Mouse (Mus musculus) embryonic facial prominence, embryonic 13.5 days (tissue): ENCODE data around the gene Hs6st1. TPM values are rescaled to one million over a fixed set of nuclear protein-coding genes. Genes with fewer than 3 reads are reported as not detected.
A peak's percentile ranks its signal among the peaks of the same experiment; 100 is the strongest.

Experiments
- ATAC-seq: fragments of 200-750 bp; cut with Nextera tagmentation; 2 replicates; pipeline ENCODE4 v1.8.0; 2017; ENCODE audit warnings: low read depth; ENCODE audit not compliant: insufficient number of reproducible peaks, insufficient read depth, low FRiP score, low TSS enrichment
- H3K27ac ChIP-seq: fragments of 300-500 bp; sonication (generic); 2 replicates; pipeline ENCODE4 v1.5.1; 2015; ENCODE audit warnings: moderate library complexity, mild to moderate bottlenecking, inconsistent platforms
- H3K27me3 ChIP-seq: fragments of 300-500 bp; sonication (generic); 2 replicates; pipeline ENCODE4 v1.6.1; 2015; ENCODE audit warnings: mild to moderate bottlenecking, inconsistent platforms
- H3K36me3 ChIP-seq: fragments of 300-500 bp; sonication (generic); 2 replicates; pipeline ENCODE4 v1.6.1; 2015; ENCODE audit warnings: mild to moderate bottlenecking, inconsistent platforms
- H3K4me1 ChIP-seq: fragments of 300-500 bp; sonication (generic); 2 replicates; pipeline ENCODE4 v1.6.1; 2015; ENCODE audit warnings: inconsistent platforms
- H3K4me2 ChIP-seq: fragments of 300-500 bp; sonication (generic); 2 replicates; pipeline ENCODE4 v1.6.1; 2015; ENCODE audit warnings: moderate library complexity, mild to moderate bottlenecking, inconsistent platforms
- H3K4me3 ChIP-seq: fragments of 300-500 bp; sonication (generic); 2 replicates; pipeline ENCODE4 v1.5.1; 2015; ENCODE audit warnings: mild to moderate bottlenecking, inconsistent platforms
- H3K9ac ChIP-seq: fragments of 300-500 bp; sonication (generic); 2 replicates; pipeline ENCODE4 v1.6.1; 2015; ENCODE audit warnings: mild to moderate bottlenecking, inconsistent platforms
- H3K9me3 ChIP-seq: fragments of 300-500 bp; sonication (generic); 2 replicates; pipeline ENCODE4 v1.6.1; 2016; ENCODE audit warnings: inconsistent platforms
- WGBS: fragments of 180-500 bp; shearing (Covaris S2); methylation state at CpG from one replicate; pipeline ENCODE4 v1.1.7; 2015; ENCODE audit warnings: mixed read lengths; 5-methylcytosine and 5-hydroxymethylcytosine counted together
- polyA plus RNA-seq: library from polyadenylated mRNA; unstranded; fragments of >200 nt; fragmentation: Nextera tagmentation; extraction: Ambion mirVana; gene quantifications from 2 replicates; pipeline ENCODE4 v1.2.1, GENCODE M21; 2015

Hs6st1 gene
- polyA plus RNA-seq, 1 experiment from 2014 or later, result 5.4 TPM

DNA sequence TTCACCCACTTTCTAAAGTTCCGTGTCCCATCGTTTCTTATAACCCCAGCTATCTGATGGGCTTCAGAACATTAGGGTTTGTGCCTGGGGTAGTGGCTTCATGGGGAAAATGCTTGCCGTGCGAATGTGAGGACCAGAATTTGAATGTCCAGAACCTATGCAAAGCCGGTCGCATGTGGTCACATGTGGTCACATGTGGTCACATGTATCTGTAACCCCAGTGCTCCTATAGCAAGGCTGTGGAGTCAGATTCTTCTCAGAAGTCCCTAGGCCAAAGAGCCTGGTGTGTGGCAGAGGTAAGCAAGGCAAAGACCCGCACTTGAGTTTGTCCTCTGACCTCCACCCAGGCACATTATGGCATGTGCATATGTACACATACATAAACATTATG is 13.2 kb upstream of the Hs6st1 start:
- H3K36me3 ChIP-seq, result no peaks in the 10 kb centered on the region
- H3K4me1 ChIP-seq, result peaks cover 8% of the 10 kb centered on the region
- H3K4me2 ChIP-seq, result no peak overlapping the region
- no peak overlapping the region for H3K4me3 ChIP-seq
- no peak overlapping the region for H3K27ac ChIP-seq
- no peaks in the 10 kb centered on the region for H3K27me3 ChIP-seq
- no peaks in the 10 kb centered on the region for H3K9me3 ChIP-seq
- no peak overlapping the region for H3K9ac ChIP-seq
- no peak for ATAC-seq
- WGBS, result 94% methylated on average over 7 of the region's 7 CpGs

DNA sequence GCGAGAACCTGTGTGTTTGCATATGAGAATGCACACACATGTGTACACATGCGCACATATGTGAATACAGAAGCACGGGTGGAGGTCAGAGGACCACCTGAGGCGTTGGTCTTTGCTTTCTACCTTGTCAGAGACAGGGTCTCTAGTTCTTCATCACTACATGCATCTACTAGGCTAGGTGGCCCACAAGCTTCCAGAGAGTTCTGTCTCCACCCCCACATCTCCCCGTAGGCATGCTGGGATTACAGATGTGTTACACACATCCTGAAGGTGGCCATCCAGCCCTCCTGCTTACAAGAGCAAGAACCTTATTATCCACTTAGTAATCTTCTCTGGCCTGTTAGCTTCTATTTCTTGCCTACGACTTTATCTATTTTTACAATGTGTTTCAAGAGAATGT is 8.8 kb upstream of the Hs6st1 start:
- 84% methylated on average over 6 of the region's 6 CpGs for WGBS
- Histone ChIP-seq H3K27ac (peak overlapping the region; percentile 86), H3K9me3 (no peaks in the 10 kb centered on the region)

GRCm38 (mm10) chr1:36059959-36060953 is 7.9 kb upstream of the Hs6st1 start:
- H3K27me3 ChIP-seq, result no peaks in the 10 kb centered on the region
- H3K4me1 ChIP-seq, result peaks cover 42% of the 10 kb centered on the region
- H3K4me3 ChIP-seq, result no peak overlapping the region
- H3K4me2 ChIP-seq, result no peak overlapping the region
- H3K27ac ChIP-seq, result peak overlapping the region; percentile 86
- no peaks in the 10 kb centered on the region for H3K9me3 ChIP-seq
- 29% methylated on average over 13 of the region's 13 CpGs for WGBS
- H3K36me3 ChIP-seq, result no peaks in the 10 kb centered on the region
- H3K9ac ChIP-seq, result peak overlapping the region; percentile 49; the same call in 1 of the 2 replicates
- ATAC-seq, result peak; percentile 71

More for the DNA sequence above, 8.8 kb upstream of the Hs6st1 start:
- Histone ChIP-seq H3K36me3 (no peaks in the 10 kb centered on the region), H3K4me3 (no peak overlapping the region), H3K4me1 (peaks cover 36% of the 10 kb centered on the region), H3K27me3 (no peaks in the 10 kb centered on the region), H3K9ac (no peak overlapping the region), H3K4me2 (no peak overlapping the region)
- no peak for ATAC-seq

DNA sequence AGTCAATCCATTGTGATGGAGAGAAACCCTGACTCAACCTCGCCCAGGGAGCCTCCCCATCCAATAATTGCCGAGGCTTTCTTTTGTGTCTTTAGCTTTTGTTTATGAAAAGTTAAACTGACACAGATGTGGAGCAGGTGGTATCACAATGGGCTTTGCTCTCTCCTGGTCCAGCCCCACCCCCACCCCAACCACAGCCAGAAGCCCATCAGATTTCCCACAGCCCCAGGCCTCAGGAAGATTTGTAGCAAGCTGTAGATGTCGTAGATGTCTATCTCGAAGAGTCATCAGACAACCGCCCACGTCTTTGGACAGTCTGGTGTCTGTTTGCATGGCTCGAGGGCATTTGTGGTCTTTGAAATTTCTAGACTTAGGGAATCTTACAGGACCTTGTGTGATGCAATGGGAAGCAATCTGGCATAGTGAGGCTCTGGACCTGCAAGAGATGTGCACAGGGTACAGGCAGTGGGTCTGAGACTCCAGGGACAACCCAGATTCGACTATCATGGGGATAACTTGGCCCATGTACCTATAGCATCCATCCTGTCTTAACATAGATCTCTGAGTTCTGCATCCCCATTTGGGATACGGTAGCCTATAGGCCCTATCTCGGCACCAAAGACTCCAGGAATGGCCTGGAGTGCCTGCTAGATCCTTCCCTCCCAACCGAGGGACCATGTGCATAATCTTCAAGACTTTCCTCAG is 6.8 kb upstream of the Hs6st1 start:
- Histone ChIP-seq H3K27me3 (no peaks in the 10 kb centered on the region), H3K9ac (0 out of 2 replicates have a peak overlapping the region, but pooled peaks have one; percentile 11), H3K4me3 (no peak overlapping the region), H3K4me2 (no peak overlapping the region), H3K36me3 (no peaks in the 10 kb centered on the region), H3K4me1 (peaks cover 50% of the 10 kb centered on the region), H3K9me3 (no peaks in the 10 kb centered on the region), H3K27ac (peak overlapping the region; percentile 86)
- 62% methylated on average over 11 of the region's 11 CpGs for WGBS
- ATAC-seq, result no peak

- 0 out of 2 replicates have a peak, but pooled peaks cover 3% of the 10 kb centered on the region for H3K27me3 ChIP-seq
- WGBS, result 88% methylated on average over 11 of the region's 11 CpGs
- H3K9me3 ChIP-seq, result no peaks in the 10 kb centered on the region
- H3K27ac ChIP-seq, result no peak overlapping the region
- no peak for ATAC-seq
- H3K4me2 ChIP-seq, result no peak overlapping the region
- no peak overlapping the region for H3K9ac ChIP-seq
- peaks cover 50% of the 10 kb centered on the region for H3K4me1 ChIP-seq
- no peak overlapping the region for H3K4me3 ChIP-seq
- H3K36me3 ChIP-seq, result no peaks in the 10 kb centered on the region
Measured at GRCm38 (mm10) chr1:36062088-36062805, 6.0 kb upstream of the Hs6st1 start.

DNA sequence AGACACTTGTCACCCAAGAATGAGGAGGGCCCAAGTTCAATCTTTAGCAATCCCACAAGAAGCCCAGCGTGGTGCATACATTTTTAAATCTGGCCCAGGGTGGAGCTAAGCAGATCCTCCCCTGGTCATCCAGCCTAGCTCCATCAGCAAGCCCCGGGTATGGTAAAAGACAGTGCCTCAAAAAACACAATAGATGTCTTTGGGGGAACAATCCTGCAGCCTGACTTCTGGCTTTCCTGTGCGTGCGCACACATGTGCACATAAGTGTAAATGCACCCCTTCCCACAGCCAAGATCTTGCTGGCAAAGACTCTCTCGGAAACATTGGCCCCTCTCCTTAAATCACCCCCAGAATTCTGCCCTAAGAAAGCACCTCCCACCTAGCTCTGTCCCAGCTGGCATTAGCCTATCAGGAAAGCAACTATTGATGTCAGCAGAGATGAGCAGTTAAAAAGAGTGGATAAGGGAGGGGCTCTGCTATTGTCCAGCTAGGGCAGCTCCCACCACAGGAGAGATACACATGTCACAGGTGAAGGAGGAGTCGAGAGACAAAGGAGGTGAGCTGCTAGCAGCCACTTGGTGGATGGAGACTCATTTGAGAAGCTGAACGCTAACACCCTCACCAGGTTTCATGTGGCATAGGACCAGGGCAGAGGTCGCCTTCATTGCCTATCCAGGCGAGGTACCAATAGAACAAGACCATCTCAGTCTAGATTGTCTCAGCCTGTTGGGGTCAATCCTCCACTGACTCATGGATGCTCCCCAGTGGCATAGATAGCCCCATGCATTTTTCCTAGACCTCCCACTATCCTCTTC is 5.2 kb upstream of the Hs6st1 start:
- Histone ChIP-seq H3K4me2 (no peak overlapping the region), H3K27ac (no peak overlapping the region), H3K27me3 (0 out of 2 replicates have a peak, but pooled peaks cover 3% of the 10 kb centered on the region), H3K9me3 (no peaks in the 10 kb centered on the region), H3K4me1 (peaks cover 56% of the 10 kb centered on the region), H3K9ac (no peak overlapping the region), H3K4me3 (no peak overlapping the region), H3K36me3 (no peaks in the 10 kb centered on the region)
- ATAC-seq, result no peak
- 74% methylated on average over 9 of the region's 9 CpGs for WGBS

DNA sequence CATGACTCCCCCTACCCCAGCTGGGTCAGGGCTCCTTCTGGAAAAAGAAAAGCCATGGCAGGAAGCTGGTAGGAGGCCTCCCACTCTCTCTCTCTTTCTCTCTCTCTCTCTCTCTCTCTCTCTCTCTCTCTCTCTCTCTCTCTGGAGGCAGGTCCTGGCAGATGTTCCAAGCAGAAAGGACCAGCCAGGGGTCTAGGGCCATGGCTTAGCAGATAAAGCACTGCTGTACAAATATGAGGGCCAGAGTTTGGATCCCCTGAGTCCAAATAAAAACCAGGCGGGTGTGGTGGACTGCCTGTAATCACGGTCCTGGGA is 4.6 kb upstream of the Hs6st1 start:
- Histone ChIP-seq H3K27me3 (0 out of 2 replicates have a peak, but pooled peaks cover 3% of the 10 kb centered on the region), H3K4me3 (no peak overlapping the region), H3K4me2 (no peak overlapping the region), H3K9ac (no peak overlapping the region), H3K36me3 (no peaks in the 10 kb centered on the region), H3K4me1 (peaks cover 56% of the 10 kb centered on the region), H3K27ac (no peak overlapping the region), H3K9me3 (no peaks in the 10 kb centered on the region)
- no peak for ATAC-seq
- whole genome bisulfite sequencing, result 66% methylated on average over 2 of the region's 2 CpGs

DNA sequence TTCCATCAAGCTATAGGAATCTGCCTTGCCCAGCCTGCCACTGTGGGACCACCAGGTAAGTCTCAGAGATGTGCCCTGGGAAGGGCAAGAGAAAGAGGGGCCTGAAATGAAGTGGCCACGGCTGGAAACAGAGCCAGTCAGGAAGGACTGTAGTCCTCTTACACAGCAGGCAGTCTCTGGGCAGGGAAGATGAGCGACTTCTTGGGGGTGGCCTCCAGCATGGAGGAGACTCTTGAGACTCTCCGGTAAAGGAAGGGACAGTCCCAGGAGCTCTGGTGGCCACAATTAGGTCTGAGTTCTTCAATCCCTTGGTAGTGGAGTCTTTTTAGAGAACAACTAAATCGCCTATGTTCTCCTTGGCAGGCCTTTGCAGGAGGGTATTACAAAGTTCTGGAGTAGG is 4.0 kb upstream of the Hs6st1 start:
- no peaks in the 10 kb centered on the region for H3K9me3 ChIP-seq
- H3K36me3 ChIP-seq, result no peaks in the 10 kb centered on the region
- H3K27me3 ChIP-seq, result 0 out of 2 replicates have a peak, but pooled peaks cover 8% of the 10 kb centered on the region
- 50% methylated on average over 4 of the region's 4 CpGs for WGBS
- H3K4me3 ChIP-seq, result peak overlapping the region; percentile 24; the same call in 1 of the 2 replicates
- H3K4me2 ChIP-seq, result peak overlapping the region; percentile 56
- no peak for ATAC-seq
- H3K27ac ChIP-seq, result 0 out of 2 replicates have a peak overlapping the region, but pooled peaks have one; percentile 39
- peak overlapping the region; percentile 49; the same call in 1 of the 2 replicates for H3K9ac ChIP-seq
- H3K4me1 ChIP-seq, result peaks cover 58% of the 10 kb centered on the region

DNA sequence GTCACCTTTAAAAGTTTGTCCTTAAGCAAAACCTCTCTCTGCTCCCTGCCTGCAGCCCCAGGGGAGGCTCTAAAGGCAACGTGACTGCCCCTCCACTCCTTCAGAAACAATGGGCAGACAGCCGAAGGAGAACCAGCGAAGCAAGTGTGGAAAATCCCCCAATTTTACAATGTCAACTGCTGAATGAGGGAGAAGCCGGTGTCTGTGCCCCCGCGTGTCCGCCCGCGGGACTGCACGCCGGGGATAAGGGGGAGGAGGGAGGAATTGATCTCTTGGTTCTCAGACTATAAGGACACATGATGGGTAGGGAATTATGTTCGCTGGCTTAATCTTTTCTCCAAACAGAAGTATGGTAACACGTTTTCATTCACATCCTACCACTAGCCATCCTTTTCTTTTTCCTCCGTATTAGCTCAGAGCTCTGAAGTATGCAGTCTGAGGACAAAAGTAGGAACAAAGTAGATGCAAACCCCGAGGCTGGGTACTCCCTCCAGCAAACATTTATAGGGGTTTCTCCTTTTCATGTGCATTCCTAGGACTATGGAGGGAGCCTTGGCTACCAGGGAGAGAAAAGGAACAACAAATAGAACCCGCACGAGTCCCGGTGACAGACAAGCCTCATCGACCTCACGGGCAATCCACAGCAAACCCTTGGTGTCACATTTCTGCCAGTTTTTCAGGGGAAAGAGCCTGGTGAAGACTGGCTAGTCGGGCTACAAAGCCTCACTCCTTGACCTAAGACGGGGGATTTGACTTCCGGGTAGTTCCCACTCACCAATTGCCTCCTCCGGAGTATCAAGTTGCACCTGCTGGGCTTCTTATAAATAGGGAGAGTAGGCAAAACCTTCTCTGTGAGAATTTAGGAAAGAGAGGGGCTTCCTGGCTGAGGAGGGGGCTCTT is 3.1 kb upstream of the Hs6st1 start:
- Histone ChIP-seq H3K4me2 (peak overlapping the region; percentile 56), H3K4me3 (peak overlapping the region; percentile 34), H3K4me1 (peaks cover 58% of the 10 kb centered on the region), H3K27me3 (0 out of 2 replicates have a peak, but pooled peaks cover 9% of the 10 kb centered on the region), H3K27ac (peak overlapping the region; percentile 71), H3K9me3 (no peaks in the 10 kb centered on the region), H3K9ac (peak overlapping the region; percentile 56), H3K36me3 (no peaks in the 10 kb centered on the region)
- peak; percentile 54 for ATAC-seq
- WGBS, result under 1% methylated on average over 24 of the region's 24 CpGs

DNA sequence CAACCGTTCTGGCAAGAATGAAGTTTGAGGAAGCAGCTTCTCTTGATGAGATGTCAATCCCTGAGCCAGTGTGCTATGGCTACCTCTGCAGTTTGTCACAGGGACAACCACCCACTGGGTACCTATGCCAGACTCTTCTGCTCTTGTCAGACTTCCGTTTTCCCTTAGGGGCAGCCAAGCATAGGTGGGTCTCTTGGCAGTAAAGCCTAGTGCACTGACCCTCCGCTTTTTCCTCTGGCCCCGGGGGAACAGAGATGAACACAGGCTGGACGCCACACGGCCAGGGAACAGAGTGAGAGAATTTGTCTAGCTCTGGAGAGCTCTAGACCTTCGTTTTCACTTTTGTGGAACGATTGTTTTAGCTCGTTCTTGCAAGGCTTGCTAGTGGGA is 2.4 kb upstream of the Hs6st1 start:
- no peak overlapping the region; the same call in 1 of the 2 replicates for H3K9ac ChIP-seq
- ATAC-seq, result no peak
- peak overlapping the region; percentile 34 for H3K4me3 ChIP-seq
- 0 out of 2 replicates have a peak, but pooled peaks cover 9% of the 10 kb centered on the region for H3K27me3 ChIP-seq
- H3K27ac ChIP-seq, result no peak overlapping the region
- 55% methylated on average over 9 of the region's 9 CpGs for WGBS
- peaks cover 58% of the 10 kb centered on the region for H3K4me1 ChIP-seq
- no peaks in the 10 kb centered on the region for H3K9me3 ChIP-seq
- no peaks in the 10 kb centered on the region for H3K36me3 ChIP-seq
- H3K4me2 ChIP-seq, result peak overlapping the region; percentile 56
